Mouse (Mus musculus): Measurements from ENCODE around the gene N4bp2. TPM values are rescaled to one million over a fixed set of nuclear protein-coding genes. Genes with fewer than 3 reads are reported as not detected.

Gene N4bp2
- polyA plus RNA-seq, 1 experiment from 2014 or later = 10.5 TPM

- peaks cover 7% of the 10 kb centered on the region for H3K4me1 ChIP-seq (ENCODE audit: control insufficient read depth, insufficient read depth, low read length)
- H3K27me3 ChIP-seq (ENCODE audit: control insufficient read depth, insufficient read depth, low read length) = no peaks in the 10 kb centered on the region
- 0 out of 2 replicates have a peak overlapping the region, but pooled peaks have one; percentile 8 for H3K4me2 ChIP-seq (ENCODE audit: low read depth, low read length)
- H3K36me3 ChIP-seq (ENCODE audit: control insufficient read depth, insufficient read depth) = no peaks in the 10 kb centered on the region
- 86% methylated on average over 7 of the region's 7 CpGs for WGBS
- peak overlapping the region; percentile 8 for H3K27ac ChIP-seq (ENCODE audit: low read length)
- H3K9ac ChIP-seq (ENCODE audit: low read length) = no peak overlapping the region
- H3K4me3 ChIP-seq (ENCODE audit: low read length) = peak overlapping the region; percentile 6; the same call in 1 of the 2 replicates
- ATAC-seq (replicated peaks; ENCODE audit: extremely low read depth, insufficient read depth, low FRiP score) = no peak
- H3K9me3 ChIP-seq (replicated peaks; ENCODE audit: control insufficient read depth, low read length) = no peaks in the 10 kb centered on the region
Measured at GRCm38 (mm10) chr5:65862217-65862927, 99.1 kb downstream of the N4bp2 start.

GRCm38 (mm10) chr5:65863349-65863749 lies 100.0 kb downstream of the N4bp2 start:
- no peaks in the 10 kb centered on the region for H3K27me3 ChIP-seq (ENCODE audit: control insufficient read depth, insufficient read depth, low read length)
- no peaks in the 10 kb centered on the region for H3K9me3 ChIP-seq (replicated peaks; ENCODE audit: control insufficient read depth, low read length)
- no peaks in the 10 kb centered on the region for H3K36me3 ChIP-seq (ENCODE audit: control insufficient read depth, insufficient read depth)
- H3K4me2 ChIP-seq (ENCODE audit: low read depth, low read length) = 0 out of 2 replicates have a peak overlapping the region, but pooled peaks have one; percentile 8
- H3K4me3 ChIP-seq (ENCODE audit: low read length) = peak overlapping the region; percentile 44
- ATAC-seq (replicated peaks; ENCODE audit: extremely low read depth, insufficient read depth, low FRiP score) = no peak
- H3K9ac ChIP-seq (ENCODE audit: low read length) = peak overlapping the region; percentile 51
- peaks cover 6% of the 10 kb centered on the region for H3K4me1 ChIP-seq (ENCODE audit: control insufficient read depth, insufficient read depth, low read length)
- 70% methylated on average over 12 of the region's 12 CpGs for WGBS
- peak overlapping the region; percentile 46 for H3K27ac ChIP-seq (ENCODE audit: low read length)

GRCm38 (mm10) chr5:65864486-65864885 lies 101.2 kb downstream of the N4bp2 start:
- Histone ChIP-seq H3K36me3 (ENCODE audit: control insufficient read depth, insufficient read depth) (no peaks in the 10 kb centered on the region), H3K9ac (ENCODE audit: low read length) (peak overlapping the region; percentile 32; the same call in 1 of the 2 replicates), H3K27ac (ENCODE audit: low read length) (no peak overlapping the region), H3K4me2 (ENCODE audit: low read depth, low read length) (no peak overlapping the region), H3K4me1 (ENCODE audit: control insufficient read depth, insufficient read depth, low read length) (peaks cover under 1% of the 10 kb centered on the region; the same call in 1 of the 2 replicates), H3K4me3 (ENCODE audit: low read length) (peak overlapping the region; percentile 44), H3K27me3 (ENCODE audit: control insufficient read depth, insufficient read depth, low read length) (no peaks in the 10 kb centered on the region), H3K9me3 (replicated peaks; ENCODE audit: control insufficient read depth, low read length) (no peaks in the 10 kb centered on the region)
- ATAC-seq (replicated peaks; ENCODE audit: extremely low read depth, insufficient read depth, low FRiP score) = no peak
- 83% methylated on average over 7 of the region's 7 CpGs for WGBS

GRCm38 (mm10) chr5:65864946-65865345 lies 101.6 kb downstream of the N4bp2 start:
- Histone ChIP-seq H3K36me3 (ENCODE audit: control insufficient read depth, insufficient read depth) (no peaks in the 10 kb centered on the region), H3K27me3 (ENCODE audit: control insufficient read depth, insufficient read depth, low read length) (no peaks in the 10 kb centered on the region), H3K4me2 (ENCODE audit: low read depth, low read length) (0 out of 2 replicates have a peak overlapping the region, but pooled peaks have one; percentile 5), H3K27ac (ENCODE audit: low read length) (no peak overlapping the region), H3K4me3 (ENCODE audit: low read length) (peak overlapping the region; percentile 44), H3K4me1 (ENCODE audit: control insufficient read depth, insufficient read depth, low read length) (no peaks in the 10 kb centered on the region; the same call in 1 of the 2 replicates), H3K9ac (ENCODE audit: low read length) (peak overlapping the region; percentile 32; the same call in 1 of the 2 replicates), H3K9me3 (replicated peaks; ENCODE audit: control insufficient read depth, low read length) (no peaks in the 10 kb centered on the region)
- WGBS = 61% methylated on average over 3 of the region's 3 CpGs
- no peak for ATAC-seq (replicated peaks; ENCODE audit: extremely low read depth, insufficient read depth, low FRiP score)

- H3K9ac ChIP-seq (ENCODE audit: low read length) = peak overlapping the region; percentile 1; the same call in 1 of the 2 replicates
- no peaks in the 10 kb centered on the region for H3K27me3 ChIP-seq (ENCODE audit: control insufficient read depth, insufficient read depth, low read length)
- peak overlapping the region; percentile 44; the same call in 1 of the 2 replicates for H3K4me3 ChIP-seq (ENCODE audit: low read length)
- peak overlapping the region; percentile 11 for H3K4me2 ChIP-seq (ENCODE audit: low read depth, low read length)
- no peaks in the 10 kb centered on the region; the same call in 1 of the 2 replicates for H3K4me1 ChIP-seq (ENCODE audit: control insufficient read depth, insufficient read depth, low read length)
- no peaks in the 10 kb centered on the region for H3K9me3 ChIP-seq (replicated peaks; ENCODE audit: control insufficient read depth, low read length)
- ATAC-seq (replicated peaks; ENCODE audit: extremely low read depth, insufficient read depth, low FRiP score) = no peak
- H3K27ac ChIP-seq (ENCODE audit: low read length) = no peak overlapping the region
- 83% methylated on average over 6 of the region's 6 CpGs for WGBS
- no peaks in the 10 kb centered on the region for H3K36me3 ChIP-seq (ENCODE audit: control insufficient read depth, insufficient read depth)
Measured at GRCm38 (mm10) chr5:65866591-65866990, 103.3 kb downstream of the N4bp2 start.

- WGBS = 79% methylated on average over 7 of the region's 7 CpGs
- H3K27ac ChIP-seq (ENCODE audit: low read length) = no peak overlapping the region
- H3K4me2 ChIP-seq (ENCODE audit: low read depth, low read length) = no peak overlapping the region
- no peaks in the 10 kb centered on the region for H3K9me3 ChIP-seq (replicated peaks; ENCODE audit: control insufficient read depth, low read length)
- H3K9ac ChIP-seq (ENCODE audit: low read length) = no peak overlapping the region
- ATAC-seq (replicated peaks; ENCODE audit: extremely low read depth, insufficient read depth, low FRiP score) = no peak
- H3K4me3 ChIP-seq (ENCODE audit: low read length) = no peak overlapping the region
- H3K36me3 ChIP-seq (ENCODE audit: control insufficient read depth, insufficient read depth) = no peaks in the 10 kb centered on the region
- H3K27me3 ChIP-seq (ENCODE audit: control insufficient read depth, insufficient read depth, low read length) = no peaks in the 10 kb centered on the region
- no peaks in the 10 kb centered on the region; the same call in 1 of the 2 replicates for H3K4me1 ChIP-seq (ENCODE audit: control insufficient read depth, insufficient read depth, low read length)
Measured at GRCm38 (mm10) chr5:65867380-65868116, 104.2 kb downstream of the N4bp2 start.

- no peak overlapping the region for H3K27ac ChIP-seq (ENCODE audit: low read length)
- no peaks in the 10 kb centered on the region; the same call in 1 of the 2 replicates for H3K4me1 ChIP-seq (ENCODE audit: control insufficient read depth, insufficient read depth, low read length)
- no peaks in the 10 kb centered on the region for H3K9me3 ChIP-seq (replicated peaks; ENCODE audit: control insufficient read depth, low read length)
- H3K9ac ChIP-seq (ENCODE audit: low read length) = no peak overlapping the region
- no peaks in the 10 kb centered on the region for H3K36me3 ChIP-seq (ENCODE audit: control insufficient read depth, insufficient read depth)
- no peak overlapping the region for H3K4me2 ChIP-seq (ENCODE audit: low read depth, low read length)
- H3K27me3 ChIP-seq (ENCODE audit: control insufficient read depth, insufficient read depth, low read length) = no peaks in the 10 kb centered on the region
- no peak overlapping the region for H3K4me3 ChIP-seq (ENCODE audit: low read length)
- ATAC-seq (replicated peaks; ENCODE audit: extremely low read depth, insufficient read depth, low FRiP score) = no peak; the same call in 1 of the 2 replicates
- 35% methylated on average over 3 of the region's 3 CpGs for WGBS
Measured at GRCm38 (mm10) chr5:65868419-65868818, 105.1 kb downstream of the N4bp2 start.

GRCm38 (mm10) chr5:65869660-65870059 lies 106.3 kb downstream of the N4bp2 start:
- no peak overlapping the region for H3K27ac ChIP-seq (ENCODE audit: low read length)
- no peak overlapping the region for H3K4me3 ChIP-seq (ENCODE audit: low read length)
- no peak for ATAC-seq (replicated peaks; ENCODE audit: extremely low read depth, insufficient read depth, low FRiP score)
- H3K9ac ChIP-seq (ENCODE audit: low read length) = no peak overlapping the region
- H3K4me2 ChIP-seq (ENCODE audit: low read depth, low read length) = no peak overlapping the region
- no peaks in the 10 kb centered on the region for H3K36me3 ChIP-seq (ENCODE audit: control insufficient read depth, insufficient read depth)
- no peaks in the 10 kb centered on the region for H3K27me3 ChIP-seq (ENCODE audit: control insufficient read depth, insufficient read depth, low read length)
- H3K4me1 ChIP-seq (ENCODE audit: control insufficient read depth, insufficient read depth, low read length) = no peaks in the 10 kb centered on the region; the same call in 1 of the 2 replicates
- no peaks in the 10 kb centered on the region for H3K9me3 ChIP-seq (replicated peaks; ENCODE audit: control insufficient read depth, low read length)
- WGBS = 83% methylated on average over 4 of the region's 4 CpGs
